15 mouse cellular contexts compared by ENCODE assay signal in the genomic region with DNA sequence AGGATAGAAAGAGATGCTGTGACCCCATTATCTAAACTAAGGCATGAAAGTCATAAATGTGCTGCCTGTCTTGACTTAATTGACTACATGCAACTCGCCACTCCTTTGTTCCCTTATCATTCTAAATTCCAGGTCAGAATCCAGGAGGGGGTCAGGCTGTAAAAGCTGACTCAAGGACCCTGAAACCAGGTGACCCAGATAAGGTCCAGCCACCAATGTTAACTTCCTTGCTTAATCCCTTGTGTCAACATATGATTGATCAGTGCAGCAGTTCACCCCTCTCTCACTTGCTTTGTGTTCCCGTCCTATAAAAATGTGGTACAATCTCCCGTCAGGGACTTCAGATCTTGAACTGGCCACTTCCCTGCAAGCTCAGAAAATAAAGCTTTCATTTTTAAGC. TPM values are rescaled to one million over a fixed set of nuclear protein-coding genes. Genes with fewer than 3 reads are reported as not detected.
"Had no signal": no experiment of that assay in that cellular context is flagged by ENCODE, and none has a peak within 500 bp of the region (broad histone marks: within the 10 kb centered on the region; RNA-seq: fewer than 3 reads in every experiment).

No protein-coding gene starts in this region.

- H3K36me3 ChIP-seq: kidney, embryonic 15.5 days; limb, embryonic 10.5 days; liver, embryonic 15.5 days; midbrain, embryonic 12.5 days; neural tube, embryonic 13.5 days had no signal

- H3K27me3 ChIP-seq: kidney, embryonic 15.5 days; liver, embryonic 15.5 days; midbrain, embryonic 12.5 days; neural tube, embryonic 13.5 days had no signal

- H3K27ac ChIP-seq: kidney, embryonic 15.5 days; limb, embryonic 10.5 days; liver, embryonic 15.5 days; midbrain, embryonic 12.5 days; neural tube, embryonic 13.5 days had no signal

- DNase-seq: kidney, adult 2 months; kidney, postnatal 14 days; lung, adult 2 months; lung, postnatal 36 days; right cerebral cortex, postnatal 25 days; thymus, adult 18-20 months; thymus, postnatal 14 days had no signal

- H3K9ac ChIP-seq: kidney, embryonic 15.5 days; liver, embryonic 15.5 days; midbrain, embryonic 12.5 days; neural tube, embryonic 13.5 days had no signal

- H3K4me3 ChIP-seq: kidney, embryonic 15.5 days; limb, embryonic 10.5 days; liver, embryonic 15.5 days; midbrain, embryonic 12.5 days; neural tube, embryonic 13.5 days had no signal

- H3K4me1 ChIP-seq: kidney, embryonic 15.5 days; liver, embryonic 15.5 days; midbrain, embryonic 12.5 days; neural tube, embryonic 13.5 days had no signal

- H3K9me3 ChIP-seq: kidney, embryonic 15.5 days; limb, embryonic 10.5 days; liver, embryonic 15.5 days; midbrain, embryonic 12.5 days; neural tube, embryonic 13.5 days had no signal

- ATAC-seq: lung, postnatal 0 days; midbrain, embryonic 16.5 days had no signal

- H3K4me2 ChIP-seq: kidney, embryonic 15.5 days; liver, embryonic 11.5 days; liver, embryonic 15.5 days; midbrain, embryonic 12.5 days; neural tube, embryonic 13.5 days had no signal

RNA-seq across cellular contexts. Expression of gene Clnk, which starts 31.1 kb away (rescaled TPM):
- polyA plus RNA-seq: kidney, embryonic 15.5 days; liver, embryonic 15.5 days; lung, postnatal 0 days; neural tube, embryonic 13.5 days had no signal
